Mouse (Mus musculus) inflammation-experienced regulatory T-cells (primary cell): ENCODE data around the gene Mbd5. TPM values are rescaled to one million over a fixed set of nuclear protein-coding genes. Genes with fewer than 3 reads are reported as not detected.

Source experiments
- polyA plus RNA-seq, 2 experiments: library from polyadenylated mRNA; unstranded; fragments of 100-300 nt; shearing (Covaris generic); gene quantifications; one replicate each; pipeline ENCODE4 v1.2.1; 2017

The Mbd5 gene
- polyA plus RNA-seq: 10 to 100 TPM; 29.7 to 32.8 TPM

GRCm38 (mm10) chr2:48948841-48949584 is at the start of gene Mbd5:
Mbd5 (plus strand) TSS chr2:48949508.

DNA sequence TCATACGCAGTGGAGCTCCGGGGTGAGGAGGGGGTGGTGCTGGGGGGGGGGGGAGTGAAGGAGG is 776 bp downstream of the Mbd5 start, which contains the start of gene Orc4:
Gene Orc4 (minus strand): TSS at position 26 of the 64 bp plus-strand sequence.

Other genes with a start within 250 kb of the Mbd5 start
- gene Acvr2a, start 135.4 kb upstream of the Mbd5 start, polyA plus RNA-seq: 10 to 100 TPM in 1 of 2 experiments, 1 to 10 TPM in 1; 3.6 to 10.1 TPM
- 100 to 1,000 TPM in 1 of 2 experiments, 10 to 100 TPM in 1; 99.4 to 102 TPM for gene Orc4, start 769 bp downstream of the Mbd5 start, polyA plus RNA-seq